Mouse (Mus musculus): ENCODE measurements around the gene Ascc1.

DNA sequence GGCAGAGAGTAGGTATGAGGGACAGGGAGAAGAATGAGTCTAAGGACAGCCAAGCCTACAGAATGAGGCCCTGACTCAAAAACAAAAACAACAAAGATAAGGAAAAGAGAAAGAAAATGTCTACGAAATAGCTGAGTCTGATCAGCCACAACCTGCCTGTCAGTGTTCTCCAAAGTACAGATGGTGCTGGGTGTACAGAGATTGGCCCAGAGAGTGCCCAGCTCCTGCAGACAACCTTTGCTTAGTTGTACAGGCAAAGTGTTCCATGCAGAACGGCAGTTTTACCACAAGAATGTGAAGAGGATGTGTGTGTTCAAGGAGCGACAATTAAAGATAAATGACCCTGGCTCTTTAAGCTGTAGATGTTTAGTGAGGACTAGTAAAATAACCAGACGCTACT lies 50.5 kb downstream of the Ascc1 start:
- TF ChIP-seq CTCF (IDR thresholded peaks at IDR 0.05; ENCODE audit: control insufficient read depth, insufficient read depth, insufficient replicate concordance, low read depth, low read length) (no peak), POLR2A (IDR thresholded peaks at IDR 0.05; ENCODE audit: control insufficient read depth, low read depth, low read length) (no peak)

All from testis, adult 2 months (tissue).